Mouse (Mus musculus) mouse embryonic stem cell (cell line): ENCODE data around the gene Ankrd11.
"Not testable (repeated sequence)": the region's sequence is repeated elsewhere in the genome, so short reads cannot be mapped to it uniquely, and the experiment has no call there.

ENCODE experiments used
- in situ Hi-C, 2 experiments: fragments of 300-500 bp; cut with MboI; formaldehyde crosslinking; loops; 1 replicate in 1 of 2; 3 replicates in 1 of 2; pipeline ENCODE4 v1.14.3; 2019 to 2020; ENCODE audit warnings: low sequenced_read_pairs in 2 of 2, low pct_unique_long_range_greater_than_20kb in 1 of 2, mixed read lengths in 1 of 2; ENCODE audit not compliant: unreplicated experiment in 1 of 2

The Ankrd11 gene

GRCm38 (mm10) chr8:123041774-123042105 is 337 bp downstream of the Ankrd11 start:
- in situ Hi-C loops = no loop called here

- in situ Hi-C loops = no loop called here
Measured at GRCm38 (mm10) chr8:123041008-123041773, 886 bp downstream of the Ankrd11 start.

DNA sequence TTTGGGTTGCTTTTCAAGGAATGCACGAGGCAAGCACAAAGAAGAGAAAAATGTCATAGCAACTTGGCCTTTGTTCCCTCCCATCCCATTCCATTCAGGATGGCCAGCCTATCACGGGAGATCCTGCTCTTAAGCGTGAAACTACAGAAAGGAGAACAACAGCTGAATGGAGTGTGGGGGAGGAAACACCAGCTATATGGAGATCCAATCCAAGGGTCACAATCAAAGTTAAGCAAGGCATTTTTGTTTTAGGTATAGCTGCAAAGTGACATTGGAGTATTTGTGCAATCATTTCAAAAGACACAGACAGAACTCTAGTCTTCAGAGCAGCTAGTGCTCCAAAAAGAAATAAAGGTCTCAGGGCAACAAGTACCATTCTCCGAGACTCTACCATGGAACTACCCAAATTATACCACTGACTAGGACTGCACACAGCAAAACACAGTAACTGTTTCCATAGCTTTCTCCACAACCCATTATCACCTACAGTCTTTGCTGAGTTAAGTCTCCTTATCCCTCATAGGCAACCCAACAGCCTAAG is 1.9 kb downstream of the Ankrd11 start:
- in situ Hi-C loops = no loop called here

- in situ Hi-C loops = no loop called here
Measured at GRCm38 (mm10) chr8:123039376-123040109, 2.5 kb downstream of the Ankrd11 start.

GRCm38 (mm10) chr8:123038351-123038750 is 3.7 kb downstream of the Ankrd11 start:
- in situ Hi-C loops = no loop called here

- in situ Hi-C loops = no loop called here
Measured at GRCm38 (mm10) chr8:123037487-123037886, 4.6 kb downstream of the Ankrd11 start.

DNA sequence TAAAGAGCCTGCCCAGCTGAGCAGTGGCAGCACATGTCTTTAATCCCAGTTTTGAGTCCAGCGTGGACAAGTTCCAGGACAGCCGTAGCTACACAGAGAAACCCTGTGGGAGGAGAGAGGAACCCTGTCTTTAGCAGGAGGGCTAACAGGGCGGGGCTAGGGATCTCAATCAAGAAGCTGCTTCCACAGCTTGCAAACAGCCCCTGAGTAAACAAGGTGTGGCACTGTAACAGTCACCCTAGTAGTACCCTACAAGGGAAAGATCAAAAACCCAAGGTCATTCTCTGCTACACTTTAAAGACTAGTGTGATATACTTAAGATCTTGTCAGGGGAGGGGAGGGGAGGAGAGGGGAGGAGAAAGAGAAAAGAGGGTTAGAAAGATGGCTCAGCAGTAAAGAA is 5.1 kb downstream of the Ankrd11 start:
- in situ Hi-C loops = no loop called here

DNA sequence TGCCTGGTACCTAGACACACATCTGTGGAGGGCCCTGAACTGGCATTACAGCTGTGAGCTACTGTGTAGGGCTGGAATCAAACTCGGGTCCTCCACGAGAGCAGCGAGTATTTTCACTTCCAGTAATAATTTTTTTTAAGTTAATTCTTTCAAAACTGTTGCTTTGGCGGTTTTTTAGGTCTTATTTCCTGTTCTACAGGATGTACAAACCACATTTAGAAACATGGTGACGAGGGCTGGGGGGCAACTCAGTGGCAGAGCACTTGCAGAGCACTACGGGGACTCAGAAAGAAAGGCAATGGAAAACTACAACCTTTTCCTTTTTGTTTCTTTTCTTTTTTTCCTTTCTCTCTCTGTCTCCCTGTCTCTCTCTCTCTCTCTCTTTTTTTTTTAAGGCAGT is 7.9 kb downstream of the Ankrd11 start:
- in situ Hi-C loops = no loop called here

DNA sequence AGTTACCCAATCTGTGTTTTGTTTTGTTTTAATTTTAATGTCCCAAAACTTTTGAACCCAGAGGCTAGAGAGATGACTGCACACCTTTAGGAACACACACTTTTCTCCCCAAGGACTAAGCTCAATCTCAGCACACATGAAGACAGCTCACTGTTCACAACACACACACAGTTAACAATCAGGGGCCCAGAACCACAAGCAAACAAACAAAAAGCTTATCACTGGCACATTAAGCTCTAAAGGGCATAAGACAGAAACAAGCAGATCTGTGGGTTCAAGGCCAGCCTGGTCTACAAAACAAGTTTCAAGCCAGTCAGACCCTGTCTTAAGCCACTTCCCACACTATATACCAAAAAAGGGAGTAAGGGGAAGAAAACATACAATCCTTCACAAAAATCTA is 8.6 kb downstream of the Ankrd11 start:
- in situ Hi-C loops = no loop called here

DNA sequence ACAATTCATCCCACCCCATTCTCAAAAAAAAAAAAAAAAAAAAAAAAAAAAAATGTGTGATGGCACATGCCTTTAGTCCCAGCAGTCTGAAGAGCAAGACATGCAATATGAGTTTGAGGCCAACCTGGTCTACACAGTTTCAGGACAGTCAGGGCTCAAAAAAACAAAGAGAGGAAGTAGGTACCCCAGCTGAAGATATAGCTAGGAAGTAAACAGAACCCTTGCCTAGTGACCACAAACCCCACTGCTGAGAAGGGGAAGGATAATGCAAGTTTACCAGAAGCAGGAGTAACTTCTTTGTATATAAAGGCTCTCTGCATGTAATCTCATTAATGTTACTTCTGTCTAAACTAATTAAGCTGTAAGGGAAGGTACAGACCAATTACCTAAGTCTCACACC is 9.3 kb downstream of the Ankrd11 start:
- in situ Hi-C loops = no loop called here

GRCm38 (mm10) chr8:123031321-123031978 is 10.6 kb downstream of the Ankrd11 start:
- in situ Hi-C loops = no loop called here

GRCm38 (mm10) chr8:123030091-123030490 is 12.0 kb downstream of the Ankrd11 start:
- in situ Hi-C loops = not testable (repeated sequence)

- in situ Hi-C loops = no loop called here
Measured at GRCm38 (mm10) chr8:123027786-123028185, 14.3 kb downstream of the Ankrd11 start.

DNA sequence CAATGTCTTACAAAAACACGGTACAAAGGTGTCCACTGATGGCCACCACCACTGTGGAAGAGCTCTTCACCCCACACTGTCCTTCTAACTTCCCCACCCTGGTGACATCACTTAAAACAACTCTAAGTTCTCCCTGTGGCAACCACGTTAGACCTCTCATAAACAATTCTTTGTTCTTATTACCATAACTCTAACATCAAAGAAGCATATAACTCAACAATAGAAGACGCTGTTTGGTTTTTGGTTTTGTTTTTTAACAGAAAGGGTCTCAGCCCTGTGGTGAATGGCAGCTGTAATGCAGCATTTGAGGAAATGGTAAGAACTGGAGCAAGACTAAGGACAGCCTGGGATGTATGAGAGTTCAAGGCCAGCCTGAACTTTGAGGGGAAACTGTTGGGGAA is 16.1 kb downstream of the Ankrd11 start:
- in situ Hi-C loops = no loop called here

DNA sequence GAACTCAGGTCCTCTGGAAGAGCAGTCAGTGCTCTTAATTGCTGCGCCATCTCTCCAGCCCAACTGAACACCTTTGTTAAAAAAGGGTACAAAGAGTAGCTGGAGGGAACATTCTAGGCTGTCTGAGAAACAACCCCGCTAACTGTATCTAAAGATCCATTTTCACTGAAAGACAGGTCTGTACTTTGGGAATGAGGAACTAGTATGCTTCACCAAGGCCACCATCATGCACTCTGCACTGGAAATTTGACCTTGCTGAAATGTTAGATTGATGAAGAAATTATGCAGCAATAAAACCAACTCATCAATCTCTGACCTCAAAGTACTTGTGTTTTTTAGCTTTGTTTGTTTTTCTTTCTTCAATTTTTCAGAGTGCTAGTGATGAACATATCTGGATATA is 17.9 kb downstream of the Ankrd11 start:
- in situ Hi-C loops = no loop called here

- in situ Hi-C loops = no loop called here
Measured at GRCm38 (mm10) chr8:123022727-123023126, 19.4 kb downstream of the Ankrd11 start.

DNA sequence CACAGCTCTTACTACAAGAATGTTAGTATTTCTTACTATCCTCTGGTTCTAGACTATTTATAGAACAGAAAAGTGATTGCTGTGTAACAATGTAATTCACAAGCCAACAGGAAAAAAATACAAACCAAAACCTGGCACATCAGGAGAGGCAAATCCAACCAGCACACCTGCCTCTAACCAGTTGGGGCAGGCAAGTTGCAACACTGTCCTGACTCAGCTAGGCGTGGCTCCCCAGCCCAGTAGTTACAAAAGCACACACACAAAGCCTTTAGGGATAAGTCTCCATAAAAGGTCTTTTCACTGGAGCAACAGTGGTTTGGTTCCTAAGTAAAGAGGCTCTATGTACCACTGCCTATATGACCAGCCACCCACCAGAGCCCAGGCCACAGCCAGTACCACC is 20.8 kb downstream of the Ankrd11 start:
- in situ Hi-C loops = no loop called here

- in situ Hi-C loops = no loop called here
Measured at GRCm38 (mm10) chr8:123020859-123021258, 21.2 kb downstream of the Ankrd11 start.

- in situ Hi-C loops = no loop called here
Measured at GRCm38 (mm10) chr8:123020084-123020483, 22.0 kb downstream of the Ankrd11 start.
